Mouse (Mus musculus) liver, embryonic 14.5 days (tissue): ENCODE data around the gene Gm28035. TPM values are rescaled to one million over a fixed set of nuclear protein-coding genes. Genes with fewer than 3 reads are reported as not detected.

Experiments
- ATAC-seq: fragments of 200-750 bp; cut with Nextera tagmentation; 2 replicates; pipeline ENCODE4 v1.8.0; 2017; ENCODE audit warnings: moderate number of reproducible peaks, mild to moderate bottlenecking, moderate library complexity; ENCODE audit not compliant: insufficient read depth
- DNase-seq, 3 experiments: peaks; one replicate each; pipeline ENCODE4 v3.0.0-alpha.2; 2012 to 2013; ENCODE audit warnings: low read depth in 3 of 3, low spot score in 3 of 3
- H3K27ac ChIP-seq: fragments of 300-500 bp; sonication (generic); 2 replicates; pipeline ENCODE4 v1.5.1; 2014; ENCODE audit warnings: moderate library complexity, mild to moderate bottlenecking, control low read depth, inconsistent platforms
- H3K27me3 ChIP-seq: fragments of 300-500 bp; sonication (generic); 2 replicates; pipeline ENCODE4 v1.6.1; 2014; ENCODE audit warnings: mild to moderate bottlenecking, low read length, moderate library complexity; ENCODE audit not compliant: control insufficient read depth, insufficient read depth
- H3K36me3 ChIP-seq: fragments of 300-500 bp; sonication (generic); replicated peaks from 2 replicates; pipeline ENCODE4 v1.6.1; 2014; ENCODE audit warnings: low read depth; ENCODE audit not compliant: control insufficient read depth, insufficient read depth
- H3K4me1 ChIP-seq, 2 experiments: fragments of 200-500 bp in 1 of 2; fragments of 300-500 bp in 1 of 2; sonication (generic) in 1 of 2; replicated peaks; 2 replicates each; pipeline ENCODE4 v1.6.1; 2012 to 2014; ENCODE audit warnings: antibody characterized with exemption in 1 of 2, inconsistent platforms in 1 of 2, low read length in 1 of 2; ENCODE audit not compliant: control insufficient read depth in 2 of 2, insufficient read depth in 2 of 2
- H3K4me2 ChIP-seq: fragments of 300-500 bp; sonication (generic); 2 replicates; pipeline ENCODE4 v1.6.1; 2014; ENCODE audit warnings: low read depth, mild to moderate bottlenecking, control low read depth, moderate library complexity
- H3K4me3 ChIP-seq, 2 experiments: fragments of 200-500 bp in 1 of 2; fragments of 300-500 bp in 1 of 2; sonication (generic) in 1 of 2; 2 replicates each; pipeline ENCODE4 v1.5.1; 2012 to 2014; ENCODE audit warnings: low read depth in 2 of 2, low read length in 2 of 2, mild to moderate bottlenecking in 2 of 2, control low read depth in 1 of 2, inconsistent platforms in 1 of 2, moderate library complexity in 1 of 2; ENCODE audit not compliant: insufficient read depth in 1 of 2
- H3K9ac ChIP-seq: fragments of 300-500 bp; sonication (generic); replicated peaks from 2 replicates; pipeline ENCODE4 v1.6.1; 2014; ENCODE audit warnings: mild to moderate bottlenecking, control low read depth, moderate library complexity
- H3K9me3 ChIP-seq: fragments of 300-500 bp; sonication (generic); 2 replicates; pipeline ENCODE4 v1.6.1; 2016; ENCODE audit warnings: low read length, mixed read lengths; ENCODE audit not compliant: control insufficient read depth
- CTCF ChIP-seq: IDR thresholded peaks from 2 replicates; pipeline ENCODE4 v1.5.1; 2016; ENCODE audit warnings: antibody characterized with exemption, low read depth, control low read depth
- EP300 ChIP-seq: IDR thresholded peaks from 2 replicates; pipeline ENCODE4 v1.6.1; 2016; ENCODE audit warnings: antibody characterized with exemption, low read depth
- WGBS: fragments of 180-500 bp; shearing (Covaris S2); extraction: QIAGEN DNeasy Blood & Tissue Kit; methylation state at CpG from one replicate; pipeline ENCODE4 v1.1.7; 2014; ENCODE audit not compliant: insufficient replicate concordance; 5-methylcytosine and 5-hydroxymethylcytosine counted together
- polyA plus RNA-seq, 2 experiments: library from polyadenylated mRNA; depleted of rRNA in 1 of 2; stranded (reverse) in 1 of 2; unstranded in 1 of 2; fragments of >200 nt; fragmentation: Nextera tagmentation in 1 of 2; extraction: Ambion mirVana in 1 of 2; gene quantifications; 2 replicates each; pipeline versions ENCODE4 v1.2.1 to v1.2.3; 2012 to 2014

The Gm28035 gene
- polyA plus RNA-seq, 2 experiments, result 1.1 TPM; not detected in 1

GRCm38 (mm10) chr2:30261064-30261736 lies 20.8 kb downstream of the Gm28035 start:
- Histone ChIP-seq H3K4me1 (peaks cover 0 to 19% of the 10 kb centered on the region in 2 experiments; a peak in 2 of 4 replicates), H3K36me3 (peaks cover 35% of the 10 kb centered on the region), H3K9me3 (no peaks in the 10 kb centered on the region), H3K4me3 (no peak overlapping the region), H3K27me3 (no peaks in the 10 kb centered on the region), H3K27ac (no peak overlapping the region), H3K9ac (no peak overlapping the region), H3K4me2 (no peak overlapping the region)
- ATAC-seq (no peak), DNase-seq (no peak)
- 74% methylated on average over 4 of the region's 4 CpGs for WGBS
- TF ChIP-seq EP300, result no peak
- peak; percentile 24; the same call in 1 of the 2 replicates for TF ChIP-seq CTCF

DNA sequence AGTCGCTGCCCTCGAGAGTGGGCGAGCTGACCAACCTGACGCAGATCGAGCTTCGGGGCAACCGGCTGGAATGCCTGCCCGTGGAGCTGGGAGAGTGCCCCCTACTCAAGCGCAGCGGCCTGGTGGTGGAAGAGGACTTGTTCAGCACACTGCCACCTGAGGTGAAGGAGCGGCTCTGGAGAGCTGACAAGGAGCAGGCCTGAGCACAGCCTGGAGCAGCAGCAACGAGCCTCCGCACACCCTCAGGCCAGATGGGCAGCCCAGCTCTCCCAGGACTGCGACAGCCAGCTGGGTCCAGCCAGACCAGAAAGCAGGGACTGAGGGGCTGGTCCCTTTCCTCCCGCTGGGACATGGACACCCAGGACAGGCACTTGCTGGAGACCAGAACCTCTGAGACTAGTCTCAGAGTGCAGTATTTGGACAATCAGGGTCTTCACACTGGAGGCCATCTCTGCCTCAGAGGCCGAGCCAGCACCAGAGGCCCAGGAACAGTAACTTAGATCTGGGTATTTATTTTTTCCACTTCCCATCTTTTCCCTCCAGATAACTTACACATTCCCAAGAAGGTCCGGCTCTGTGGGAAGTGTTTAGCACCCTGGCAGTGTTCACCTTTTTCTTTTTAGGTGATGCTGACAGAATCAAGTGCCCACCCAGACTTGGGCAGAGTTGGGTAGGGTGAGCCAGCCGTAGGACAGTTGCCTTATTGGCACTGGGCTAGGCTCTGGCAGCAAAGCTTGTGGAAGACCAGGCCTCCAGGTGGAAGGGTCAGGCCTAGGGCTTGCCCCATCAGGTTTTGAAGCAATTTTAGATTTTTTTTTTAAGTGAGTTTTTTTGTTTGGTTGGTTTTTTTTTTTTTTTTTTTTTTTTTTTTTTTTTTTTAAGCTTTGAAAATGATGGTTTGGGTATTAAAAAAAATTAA lies 21.8 kb downstream of the Gm28035 start:
- Histone ChIP-seq H3K4me2 (no peak overlapping the region), H3K9ac (no peak overlapping the region), H3K9me3 (no peaks in the 10 kb centered on the region), H3K4me1 (peaks cover 0 to 23% of the 10 kb centered on the region in 2 experiments; a peak in 2 of 4 replicates), H3K27me3 (no peaks in the 10 kb centered on the region), H3K27ac (no peak overlapping the region), H3K36me3 (peaks cover 27% of the 10 kb centered on the region), H3K4me3 (no peak overlapping the region)
- TF ChIP-seq CTCF (no peak), EP300 (no peak)
- ATAC-seq, result no peak
- DNase-seq, result no peak
- 89% methylated on average over 18 of the region's 18 CpGs for WGBS

DNA sequence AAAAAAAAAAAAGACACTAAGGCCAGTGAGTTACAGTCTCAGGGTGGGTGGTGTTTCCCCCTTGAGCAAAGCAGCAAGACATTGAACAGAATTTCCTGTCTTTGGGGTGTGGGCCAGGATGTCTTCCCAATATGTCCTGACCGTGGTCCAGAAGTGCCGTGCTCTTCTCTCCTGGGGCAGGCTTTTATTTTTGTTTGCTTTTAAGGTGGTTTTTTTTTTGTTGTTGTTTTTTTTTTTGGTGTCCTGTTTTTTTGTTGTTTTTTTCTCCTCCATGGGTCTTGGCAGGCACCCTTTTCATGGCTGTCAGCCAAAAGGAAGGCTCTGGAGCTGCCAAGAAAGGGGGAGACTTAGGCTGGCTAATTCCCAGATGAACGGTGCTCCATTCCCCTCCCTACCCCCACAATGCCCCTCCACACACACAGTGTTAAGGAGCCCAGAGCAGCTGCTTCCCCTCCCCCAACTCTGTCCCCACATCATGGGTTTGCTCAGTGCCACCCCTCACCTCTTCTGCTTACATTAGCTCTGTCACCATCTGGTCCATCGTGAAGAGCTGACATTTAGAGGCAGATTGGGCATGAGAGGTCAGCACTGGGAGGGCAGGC lies 22.6 kb downstream of the Gm28035 start:
- Histone ChIP-seq H3K4me1 (peaks cover 0 to 23% of the 10 kb centered on the region in 2 experiments; a peak in 3 of 4 replicates), H3K9ac (no peak overlapping the region), H3K27ac (no peak overlapping the region), H3K4me2 (no peak overlapping the region), H3K36me3 (peaks cover 20% of the 10 kb centered on the region), H3K4me3 (no peak overlapping the region), H3K27me3 (no peaks in the 10 kb centered on the region), H3K9me3 (no peaks in the 10 kb centered on the region)
- TF ChIP-seq CTCF (no peak), EP300 (no peak)
- 82% methylated on average over 4 of the region's 4 CpGs for WGBS
- DNase-seq (no peak), ATAC-seq (no peak)

GRCm38 (mm10) chr2:30263811-30264210 lies 23.4 kb downstream of the Gm28035 start:
- DNase-seq, result no peak
- Histone ChIP-seq H3K27me3 (no peaks in the 10 kb centered on the region), H3K9ac (no peak overlapping the region), H3K36me3 (peaks cover 20% of the 10 kb centered on the region), H3K4me2 (no peak overlapping the region), H3K4me1 (peaks cover 0 to 22% of the 10 kb centered on the region in 2 experiments; a peak in 3 of 4 replicates), H3K27ac (no peak overlapping the region), H3K4me3 (no peak overlapping the region), H3K9me3 (no peaks in the 10 kb centered on the region)
- TF ChIP-seq EP300 (no peak), CTCF (no peak)
- 70% methylated on average over 6 of the region's 6 CpGs for WGBS
- ATAC-seq, result no peak
